Mouse (Mus musculus) embryonic fibroblast, embryonic 13.5 days (primary cell): ENCODE results near the gene Mgat4a. TPM values are rescaled to one million over a fixed set of nuclear protein-coding genes. Genes with fewer than 3 reads are reported as not detected.
"Not testable (repeated sequence)": the region's sequence is repeated elsewhere in the genome, so short reads cannot be mapped to it uniquely, and the experiment has no call there.

Experiments used
- H3K27ac ChIP-seq: 2 replicates; pipeline ENCODE4 v1.5.1; 2012; ENCODE audit warnings: low read length, control low read depth, inconsistent platforms; ENCODE audit not compliant: insufficient read depth
- H3K4me1 ChIP-seq: 2 replicates; pipeline ENCODE4 v1.6.1; 2011; ENCODE audit warnings: low read length; ENCODE audit not compliant: control insufficient read depth, insufficient read depth
- H3K4me3 ChIP-seq: 2 replicates; pipeline ENCODE4 v1.5.1; 2011; ENCODE audit warnings: mild to moderate bottlenecking, control low read depth, low read length; ENCODE audit not compliant: insufficient read depth
- CTCF ChIP-seq: IDR thresholded peaks from 2 replicates; pipeline ENCODE4 v1.5.1; 2011; ENCODE audit warnings: mild to moderate bottlenecking, control low read depth, low read length, moderate library complexity, borderline replicate concordance; ENCODE audit not compliant: insufficient read depth
- POLR2A ChIP-seq: IDR thresholded peaks from 2 replicates; pipeline ENCODE4 v1.6.1; 2011; ENCODE audit warnings: low read depth, mild to moderate bottlenecking, control low read depth, low read length, moderate library complexity
- polyA plus RNA-seq: library from polyadenylated mRNA; stranded (reverse); fragments of >200 nt; gene quantifications from 2 replicates; pipeline ENCODE4 v1.2.4, GENCODE M21; 2011; ENCODE audit warnings: low read depth; ENCODE audit not compliant: missing spikeins, insufficient read length

The Mgat4a gene
- polyA plus RNA-seq, 1 experiment, result 2.2 TPM

GRCm38 (mm10) chr1:37532533-37532840 is 8.3 kb downstream of the Mgat4a start:
- H3K4me3 ChIP-seq, result no peak overlapping the region

GRCm38 (mm10) chr1:37531654-37532532 is 8.9 kb downstream of the Mgat4a start:
- no peak overlapping the region for H3K4me3 ChIP-seq

More at GRCm38 (mm10) chr1:37532533-37532840, 8.3 kb downstream of the Mgat4a start:
- Histone ChIP-seq H3K27ac (no peak overlapping the region), H3K4me1 (no peaks in the 10 kb centered on the region)
- TF ChIP-seq CTCF (no peak), POLR2A (no peak)

GRCm38 (mm10) chr1:37530061-37530460 is 10.8 kb downstream of the Mgat4a start:
- no peak overlapping the region for H3K4me3 ChIP-seq
- TF ChIP-seq CTCF (no peak), POLR2A (no peak)
- H3K4me1 ChIP-seq, result no peaks in the 10 kb centered on the region
- no peak overlapping the region for H3K27ac ChIP-seq

More at GRCm38 (mm10) chr1:37531654-37532532, 8.9 kb downstream of the Mgat4a start:
- no peaks in the 10 kb centered on the region for H3K4me1 ChIP-seq
- TF ChIP-seq CTCF, result no peak
- no peak for TF ChIP-seq POLR2A
- H3K27ac ChIP-seq, result no peak overlapping the region

- H3K4me1 ChIP-seq, result no peaks in the 10 kb centered on the region
- TF ChIP-seq POLR2A (no peak), CTCF (no peak)
- no peak overlapping the region for H3K4me3 ChIP-seq
- no peak overlapping the region for H3K27ac ChIP-seq
These were observed 14.6 kb downstream of the Mgat4a start for GRCm38 (mm10) chr1:37526257-37526656.

- Histone ChIP-seq H3K27ac (no peak overlapping the region), H3K4me3 (no peak overlapping the region), H3K4me1 (no peaks in the 10 kb centered on the region)
- no peak for TF ChIP-seq POLR2A
- no peak for TF ChIP-seq CTCF
These were observed 16.1 kb downstream of the Mgat4a start for GRCm38 (mm10) chr1:37524669-37525068.

GRCm38 (mm10) chr1:37524122-37524521 is 16.7 kb downstream of the Mgat4a start:
- not testable (repeated sequence) for H3K4me1 ChIP-seq, H3K27ac ChIP-seq, H3K4me3 ChIP-seq

- not testable (repeated sequence) for H3K4me1 ChIP-seq, H3K4me3 ChIP-seq, H3K27ac ChIP-seq
These were observed 17.3 kb downstream of the Mgat4a start for GRCm38 (mm10) chr1:37523548-37523947.

GRCm38 (mm10) chr1:37522101-37522500 is 18.7 kb downstream of the Mgat4a start:
- no peak for TF ChIP-seq POLR2A
- TF ChIP-seq CTCF, result no peak
- Histone ChIP-seq H3K27ac (no peak overlapping the region), H3K4me3 (no peak overlapping the region), H3K4me1 (no peaks in the 10 kb centered on the region)

GRCm38 (mm10) chr1:37518791-37519190 is 22.0 kb downstream of the Mgat4a start:
- Histone ChIP-seq H3K4me1 (no peaks in the 10 kb centered on the region), H3K27ac (no peak overlapping the region), H3K4me3 (no peak overlapping the region)
- TF ChIP-seq CTCF (no peak), POLR2A (no peak)

GRCm38 (mm10) chr1:37518124-37518720 is 22.6 kb downstream of the Mgat4a start:
- no peak for TF ChIP-seq CTCF
- TF ChIP-seq POLR2A, result no peak
- H3K4me3 ChIP-seq, result no peak overlapping the region
- no peak overlapping the region for H3K27ac ChIP-seq
- no peaks in the 10 kb centered on the region for H3K4me1 ChIP-seq

GRCm38 (mm10) chr1:37512961-37513431 is 27.8 kb downstream of the Mgat4a start:
- no peak overlapping the region for H3K27ac ChIP-seq

More at GRCm38 (mm10) chr1:37512961-37513431, 27.8 kb downstream of the Mgat4a start:
- TF ChIP-seq POLR2A (no peak), CTCF (no peak)
- Histone ChIP-seq H3K4me1 (no peaks in the 10 kb centered on the region), H3K4me3 (no peak overlapping the region)
